Mouse (Mus musculus): ENCODE results near the gene Rxra.

GRCm38 (mm10) chr2:27772841-27773388 lies 96.7 kb downstream of the Rxra start:
- no peak for TF ChIP-seq POLR2A (IDR thresholded peaks at IDR 0.05; ENCODE audit: low read depth, low read length)
- TF ChIP-seq EP300 (IDR thresholded peaks at IDR 0.05; ENCODE audit: low read length): no peak
- no peak for TF ChIP-seq ZC3H11A (IDR thresholded peaks at IDR 0.05; ENCODE audit: low read depth, low read length)
- no peak for TF ChIP-seq CTCF (conservative IDR thresholded peaks at IDR 0.05 in 1 of 2, IDR thresholded peaks at IDR 0.05 in 1 of 2; ENCODE audit: low read depth in 2 of 2, low read length in 2 of 2)
- TF ChIP-seq JUND (conservative IDR thresholded peaks at IDR 0.05; ENCODE audit: low read depth, low read length): no peak
- TF ChIP-seq TBP (conservative IDR thresholded peaks at IDR 0.05; ENCODE audit: low read depth, low read length): no peak
- TF ChIP-seq BHLHE40 (IDR thresholded peaks at IDR 0.05; ENCODE audit: low read depth, low read length): no peak

Data from CH12.LX (cell line).